Mouse (Mus musculus) limb, embryonic 14.5 days (tissue): ENCODE measurements around the gene Srsf9. TPM values are rescaled to one million over a fixed set of nuclear protein-coding genes. Genes with fewer than 3 reads are reported as not detected.

Experiments
- ATAC-seq: fragments of 200-750 bp; cut with Nextera tagmentation; 2 replicates; pipeline ENCODE4 v1.8.0; 2017; ENCODE audit warnings: low read depth, moderate number of reproducible peaks, moderate TSS enrichment; ENCODE audit not compliant: low FRiP score
- DNase-seq: peaks from one replicate; pipeline ENCODE4 v3.0.0-alpha.2; 2015; ENCODE audit warnings: low spot score
- H3K27ac ChIP-seq: fragments of 300-500 bp; sonication (generic); replicated peaks from 2 replicates; pipeline ENCODE4 v1.5.1; 2014; ENCODE audit warnings: low read depth, mild to moderate bottlenecking, low read length, moderate library complexity, mixed read lengths
- H3K27me3 ChIP-seq: fragments of 300-500 bp; sonication (generic); 2 replicates; pipeline ENCODE4 v1.6.1; 2014; ENCODE audit warnings: low read length, mixed read lengths; ENCODE audit not compliant: control insufficient read depth, insufficient read depth
- H3K36me3 ChIP-seq: fragments of 300-500 bp; sonication (generic); 2 replicates; pipeline ENCODE4 v1.6.1; 2014; ENCODE audit warnings: mild to moderate bottlenecking, low read length, moderate library complexity, mixed read lengths; ENCODE audit not compliant: control insufficient read depth, insufficient read depth
- H3K4me1 ChIP-seq: fragments of 300-500 bp; sonication (generic); 2 replicates; pipeline ENCODE4 v1.6.1; 2014; ENCODE audit warnings: antibody characterized with exemption, low read length, mixed read lengths; ENCODE audit not compliant: control insufficient read depth, insufficient read depth
- H3K4me2 ChIP-seq: fragments of 300-500 bp; sonication (generic); replicated peaks from 2 replicates; pipeline ENCODE4 v1.6.1; 2014; ENCODE audit warnings: low read depth, mild to moderate bottlenecking, low read length, moderate library complexity; ENCODE audit not compliant: severe bottlenecking
- H3K4me3 ChIP-seq: fragments of 300-500 bp; sonication (generic); replicated peaks from 2 replicates; pipeline ENCODE4 v1.5.1; 2014; ENCODE audit warnings: low read length
- H3K9ac ChIP-seq: fragments of 300-500 bp; sonication (generic); 2 replicates; pipeline ENCODE4 v1.6.1; 2014; ENCODE audit warnings: mild to moderate bottlenecking, low read depth, low read length, moderate library complexity; ENCODE audit not compliant: severe bottlenecking
- H3K9me3 ChIP-seq: fragments of 300-500 bp; sonication (generic); 2 replicates; pipeline ENCODE4 v1.6.1; 2016; ENCODE audit warnings: low read length; ENCODE audit not compliant: control insufficient read depth
- POLR2A ChIP-seq: fragments of 200-500 bp; IDR thresholded peaks from 2 replicates; pipeline ENCODE4 v1.8.0; 2012; ENCODE audit warnings: inconsistent platforms, mild to moderate bottlenecking, moderate library complexity, borderline replicate concordance; ENCODE audit not compliant: insufficient read depth, insufficient read length; ENCODE audit errors: extremely low read depth
- WGBS: fragments of 180-500 bp; shearing (Covaris S2); extraction: QIAGEN DNeasy Blood & Tissue Kit; methylation state at CpG from one replicate; pipeline ENCODE4 v1.1.7; 2014; 5-methylcytosine and 5-hydroxymethylcytosine counted together
- polyA plus RNA-seq, 2 experiments: library from polyadenylated mRNA; depleted of rRNA in 1 of 2; stranded (reverse) in 1 of 2; unstranded in 1 of 2; fragments of >200 nt; fragmentation: Nextera tagmentation in 1 of 2; extraction: Ambion mirVana in 1 of 2; gene quantifications; 2 replicates each; pipeline versions ENCODE4 v1.2.1 to v1.2.3; 2012 to 2014

Gene Srsf9
- polyA plus RNA-seq, 2 experiments: 137 to 252 TPM

DNA sequence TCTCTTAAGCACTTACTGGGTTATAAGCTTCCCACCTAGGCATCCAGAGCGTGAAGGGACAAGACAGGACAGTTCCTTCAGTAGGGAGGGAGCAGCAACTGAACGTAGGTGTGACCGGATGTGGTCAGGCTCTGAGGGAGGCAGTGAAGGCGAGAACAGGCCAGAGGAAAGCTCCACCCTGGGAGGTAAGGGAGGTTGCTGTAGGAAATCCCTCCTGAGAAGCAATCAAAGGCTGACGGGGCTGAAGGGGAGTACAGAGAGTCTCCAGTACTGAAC is 13.4 kb upstream of the Srsf9 start:
- Histone ChIP-seq H3K4me2 (no peak overlapping the region), H3K9ac (no peak overlapping the region), H3K27ac (peak overlapping the region; percentile 33; the same call in 1 of the 2 replicates), H3K4me3 (no peak overlapping the region), H3K27me3 (no peaks in the 10 kb centered on the region), H3K36me3 (no peaks in the 10 kb centered on the region), H3K4me1 (peaks cover 25% of the 10 kb centered on the region), H3K9me3 (no peaks in the 10 kb centered on the region)
- no peak for DNase-seq
- 24% methylated on average over 5 of the region's 5 CpGs for WGBS
- no peak for ATAC-seq
- no peak for TF ChIP-seq POLR2A

DNA sequence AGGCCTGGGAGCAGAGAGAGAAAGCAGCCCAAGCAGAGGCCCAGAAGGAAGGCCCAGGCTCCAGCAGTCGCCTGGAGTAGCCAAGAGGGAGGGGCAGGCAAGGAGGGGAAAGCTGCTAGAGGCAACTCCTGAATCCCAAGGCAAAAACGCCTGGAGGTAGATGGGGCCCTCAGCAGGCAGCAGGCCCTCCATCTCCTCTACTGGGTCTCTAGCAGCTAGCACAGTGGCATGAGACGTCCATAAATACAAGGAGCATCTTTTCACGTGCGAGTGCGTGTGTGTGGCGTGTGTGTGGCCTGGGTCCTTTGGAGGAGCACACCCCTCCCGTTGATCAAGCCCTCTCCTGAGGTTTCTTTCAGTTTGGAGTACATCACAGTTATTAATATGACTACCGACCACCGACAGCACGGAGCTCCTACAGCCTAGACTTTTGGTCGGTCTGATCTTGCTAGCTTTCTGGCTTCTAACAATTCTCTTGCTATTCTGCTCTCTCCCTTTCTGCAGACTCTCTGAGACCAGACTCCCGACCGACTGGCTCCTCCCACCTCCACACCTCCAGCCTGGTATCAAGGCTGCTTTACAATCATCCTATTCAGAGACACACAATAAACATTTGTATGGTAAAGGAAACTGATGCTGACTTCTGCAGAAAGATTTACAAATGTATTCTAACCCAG is 9.9 kb upstream of the Srsf9 start:
- 6% methylated on average over 14 of the region's 14 CpGs for WGBS
- Histone ChIP-seq H3K4me2 (peak overlapping the region; percentile 10), H3K4me1 (peaks cover 37% of the 10 kb centered on the region), H3K36me3 (no peaks in the 10 kb centered on the region), H3K27me3 (no peaks in the 10 kb centered on the region), H3K9ac (peak overlapping the region; percentile 45), H3K9me3 (no peaks in the 10 kb centered on the region), H3K27ac (peak overlapping the region; percentile 82), H3K4me3 (no peak overlapping the region)
- ATAC-seq (no peak; the same call in 1 of the 2 replicates), DNase-seq (no peak)
- no peak for TF ChIP-seq POLR2A

DNA sequence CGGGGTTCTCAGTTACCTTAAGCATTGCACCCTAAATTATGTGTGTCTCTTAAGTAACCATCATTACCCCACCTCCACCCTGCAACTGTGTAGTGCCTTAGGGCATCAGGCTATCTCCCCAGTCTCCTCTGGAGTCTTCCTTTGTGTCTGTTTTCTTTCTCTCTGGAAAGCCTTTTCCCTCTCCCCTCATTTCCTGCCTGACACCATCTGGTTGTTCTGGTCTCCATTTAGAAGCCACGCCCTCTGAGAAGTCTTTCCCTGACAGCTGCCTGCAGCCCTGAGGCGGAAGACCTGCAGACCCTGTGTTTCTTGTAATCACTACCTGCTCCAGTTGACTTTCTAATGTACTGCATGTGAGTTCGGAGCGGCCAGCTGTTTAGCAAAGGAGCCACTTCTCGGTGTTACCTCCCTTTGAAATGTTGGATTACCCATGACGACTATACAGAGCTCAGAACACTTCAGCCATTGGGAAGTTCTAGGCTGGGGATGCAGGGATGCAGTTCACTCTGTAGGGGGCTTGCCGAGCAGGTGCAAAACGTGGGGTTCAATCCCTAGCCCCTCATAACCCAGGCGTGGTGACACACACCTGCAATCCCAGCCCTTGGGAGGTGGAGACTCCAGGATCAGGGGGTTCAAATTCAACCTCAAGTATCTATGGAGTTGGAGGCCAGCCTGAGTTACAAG is 9.2 kb upstream of the Srsf9 start:
- Histone ChIP-seq H3K9ac (no peak overlapping the region), H3K4me3 (no peak overlapping the region; the same call in 1 of the 2 replicates), H3K27me3 (no peaks in the 10 kb centered on the region), H3K27ac (peak overlapping the region; percentile 82), H3K4me2 (peak overlapping the region; percentile 10), H3K36me3 (no peaks in the 10 kb centered on the region), H3K4me1 (peaks cover 37% of the 10 kb centered on the region), H3K9me3 (no peaks in the 10 kb centered on the region)
- ATAC-seq (peak; percentile 74), DNase-seq (peak; percentile 74)
- WGBS: 1% methylated on average over 10 of the region's 10 CpGs
- TF ChIP-seq POLR2A: no peak

DNA sequence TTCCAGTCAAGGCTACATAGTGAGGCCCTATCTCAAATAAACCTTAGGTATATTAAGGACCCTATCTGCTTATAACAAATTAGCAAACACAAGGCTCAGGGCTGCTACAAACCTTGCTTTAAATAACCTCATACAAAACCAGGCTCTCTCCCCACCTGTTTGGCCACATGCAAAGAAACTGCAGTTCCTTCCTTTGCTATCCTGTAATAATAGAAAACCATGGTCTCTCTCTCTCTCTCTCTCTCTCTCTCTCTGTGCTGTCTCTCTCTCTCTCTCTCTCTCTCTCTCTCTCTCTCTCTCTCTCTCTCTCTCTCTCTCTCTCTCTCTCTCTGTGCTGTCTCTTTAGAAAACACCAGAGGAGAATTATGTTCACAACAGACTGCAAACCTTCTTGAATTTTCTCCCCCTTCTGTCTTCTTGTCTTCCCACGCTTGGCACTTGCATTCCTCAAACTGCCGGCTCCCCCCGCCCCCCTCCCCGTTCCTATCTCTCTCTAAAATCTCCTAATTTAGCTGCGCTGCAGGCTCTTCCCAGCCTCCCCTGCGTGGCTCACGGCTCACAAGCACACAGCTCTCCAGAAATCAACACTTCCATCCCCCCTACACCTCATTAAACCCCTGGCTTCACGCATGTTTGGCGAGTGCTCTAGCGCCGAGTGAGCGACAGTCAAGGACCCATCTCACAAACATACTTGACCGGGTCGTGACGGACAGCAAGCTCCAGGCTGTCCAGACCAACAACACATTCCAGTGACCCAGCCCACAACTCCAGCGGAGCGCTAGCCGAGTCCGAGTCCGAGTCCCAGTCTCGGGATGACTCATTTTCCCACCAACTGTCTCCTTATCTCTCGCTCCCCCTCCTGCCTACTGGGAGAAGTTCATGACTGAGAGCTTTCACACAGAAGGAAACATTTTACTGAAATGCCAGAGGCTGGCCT is 7.7 kb upstream of the Srsf9 start:
- H3K27me3 ChIP-seq: no peaks in the 10 kb centered on the region
- no peaks in the 10 kb centered on the region for H3K9me3 ChIP-seq
- peak overlapping the region; percentile 38 for H3K4me3 ChIP-seq
- H3K36me3 ChIP-seq: no peaks in the 10 kb centered on the region
- peak overlapping the region; percentile 84 for H3K4me2 ChIP-seq
- peak overlapping the region; percentile 61; the same call in 1 of the 2 replicates for H3K27ac ChIP-seq
- peak overlapping the region; percentile 53 for H3K9ac ChIP-seq
- ATAC-seq (peak; percentile 79), DNase-seq (peak; percentile 84)
- TF ChIP-seq POLR2A: no peak
- peaks cover 33% of the 10 kb centered on the region for H3K4me1 ChIP-seq
- under 1% methylated on average over 22 of the region's 22 CpGs for WGBS

DNA sequence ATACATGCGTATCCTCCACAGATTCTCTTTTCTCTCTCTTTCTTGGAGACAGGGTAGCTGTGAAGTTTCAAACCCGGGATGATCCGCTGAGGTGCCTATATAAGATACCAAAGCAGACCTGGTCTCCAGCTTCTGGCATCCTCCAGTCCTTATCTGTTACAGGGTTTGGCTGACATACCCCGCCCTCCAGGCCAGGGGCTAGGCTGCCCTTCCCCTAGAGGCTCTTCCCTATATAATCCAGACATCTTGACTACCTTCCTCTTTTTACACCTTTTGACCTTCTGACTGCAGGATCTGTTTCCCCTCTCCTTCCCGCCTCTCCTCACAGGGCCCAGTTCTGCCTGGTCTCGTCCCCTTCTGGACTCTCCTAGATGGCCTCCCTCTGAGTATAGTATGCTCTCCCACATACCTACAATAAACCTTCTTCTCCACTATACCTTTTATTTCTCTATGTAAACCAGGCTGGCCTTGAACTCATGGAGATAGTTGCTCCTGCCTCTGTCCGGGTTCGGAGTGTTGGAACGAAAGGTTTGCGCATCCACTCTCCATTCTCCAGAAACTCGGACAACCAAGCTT is 633 bp upstream of the Srsf9 start:
- Histone ChIP-seq H3K9me3 (no peaks in the 10 kb centered on the region), H3K27me3 (no peaks in the 10 kb centered on the region), H3K36me3 (peaks cover 18% of the 10 kb centered on the region), H3K4me2 (peak overlapping the region; percentile 51), H3K27ac (peak overlapping the region; percentile 88), H3K4me3 (peak overlapping the region; percentile 97), H3K4me1 (peaks cover 19% of the 10 kb centered on the region), H3K9ac (peak overlapping the region; percentile 95)
- no peak for TF ChIP-seq POLR2A
- ATAC-seq (0 out of 2 replicates have a peak, but pooled peaks have one; percentile 13), DNase-seq (no peak)
- 21% methylated on average over 11 of the region's 11 CpGs for whole genome bisulfite sequencing
